Mouse (Mus musculus) right cerebral cortex, postnatal 4 days (tissue): ENCODE measurements around the gene Myzap.
"Not testable (repeated sequence)": the region's sequence is repeated elsewhere in the genome, so short reads cannot be mapped to it uniquely, and the experiment has no call there.

Source experiments
- DNase-seq: peaks from one replicate; pipeline ENCODE4 v3.0.0-alpha.2; 2022

Myzap gene

GRCm38 (mm10) chr9:71591938-71592548, at the start of gene Myzap:
Gene Myzap, minus strand, starts transcription at chr9:71592360.
- DNase-seq = peak; percentile 65

- DNase-seq = no peak
Measured at GRCm38 (mm10) chr9:71640361-71640927, 48.3 kb upstream of the Myzap start.

- no peak for DNase-seq
Measured at GRCm38 (mm10) chr9:71638198-71638597, 46.0 kb upstream of the Myzap start.

- DNase-seq = no peak
Measured at GRCm38 (mm10) chr9:71636854-71637253, 44.7 kb upstream of the Myzap start.

- no peak for DNase-seq
Measured at GRCm38 (mm10) chr9:71635627-71636026, 43.5 kb upstream of the Myzap start.

DNA sequence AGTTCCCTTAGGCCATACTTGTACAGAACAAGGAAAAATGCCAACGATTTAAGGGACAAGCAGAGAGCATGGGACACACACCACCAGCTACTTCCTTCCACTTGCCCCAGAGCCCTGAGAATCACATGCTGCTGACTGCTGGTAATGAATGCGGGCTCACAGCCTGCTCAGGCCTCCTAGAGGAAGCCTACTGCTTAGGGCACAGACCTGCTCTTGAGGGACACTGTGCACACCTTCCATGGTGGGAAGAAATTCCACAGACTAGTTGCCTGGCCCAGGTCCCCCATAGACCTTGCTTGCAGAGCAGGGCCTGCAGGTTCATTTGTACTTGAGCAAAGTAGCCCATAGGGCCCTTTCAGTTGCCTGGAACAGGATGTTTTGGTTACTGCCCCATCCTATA, 42.8 kb upstream of the Myzap start:
- no peak for DNase-seq

DNA sequence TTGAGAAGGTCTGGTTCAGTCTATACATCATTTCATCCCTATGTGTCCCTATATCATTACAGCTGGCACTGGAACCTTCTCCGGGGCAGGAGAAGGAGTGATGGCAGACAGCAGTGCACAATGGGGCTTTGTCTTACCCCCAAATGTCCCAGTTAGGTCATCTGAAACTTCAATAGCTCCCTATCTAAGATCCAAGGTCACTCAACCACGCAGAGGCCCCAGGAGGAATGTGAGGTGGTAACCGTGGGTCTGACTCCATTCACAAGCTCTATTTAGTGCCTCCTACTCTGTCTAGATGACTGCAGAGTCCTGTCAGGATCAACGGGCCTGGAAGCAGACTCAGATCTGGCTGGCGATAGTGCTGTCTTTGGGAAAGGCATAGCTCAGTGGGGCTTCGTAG, 36.8 kb upstream of the Myzap start:
- DNase-seq = no peak

DNA sequence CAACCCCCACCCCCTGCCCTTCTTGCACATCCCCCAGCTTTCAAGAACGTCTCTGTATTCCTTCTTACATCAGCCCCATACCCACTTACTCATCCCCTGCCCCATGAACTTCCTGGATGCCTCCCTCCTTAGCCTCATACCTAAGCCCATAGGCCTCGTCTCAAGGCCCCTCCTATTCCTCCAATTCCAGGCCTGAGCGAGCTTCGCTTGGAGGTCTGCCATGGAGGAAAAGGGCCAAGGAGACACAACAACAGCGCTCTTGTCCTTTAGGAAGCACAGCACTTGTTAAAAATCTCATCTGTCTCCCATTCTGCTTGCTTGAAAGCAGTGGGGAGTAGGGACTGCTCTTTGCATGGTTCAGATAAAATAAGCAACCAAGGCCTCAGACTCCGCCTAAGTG, 36.1 kb upstream of the Myzap start:
- DNase-seq = peak; percentile 37

GRCm38 (mm10) chr9:71625961-71626360, 33.8 kb upstream of the Myzap start:
- DNase-seq = no peak

- peak; percentile 73 for DNase-seq
Measured at GRCm38 (mm10) chr9:71624793-71625495, 32.8 kb upstream of the Myzap start.

GRCm38 (mm10) chr9:71623871-71624569, 31.9 kb upstream of the Myzap start:
- DNase-seq = no peak

DNA sequence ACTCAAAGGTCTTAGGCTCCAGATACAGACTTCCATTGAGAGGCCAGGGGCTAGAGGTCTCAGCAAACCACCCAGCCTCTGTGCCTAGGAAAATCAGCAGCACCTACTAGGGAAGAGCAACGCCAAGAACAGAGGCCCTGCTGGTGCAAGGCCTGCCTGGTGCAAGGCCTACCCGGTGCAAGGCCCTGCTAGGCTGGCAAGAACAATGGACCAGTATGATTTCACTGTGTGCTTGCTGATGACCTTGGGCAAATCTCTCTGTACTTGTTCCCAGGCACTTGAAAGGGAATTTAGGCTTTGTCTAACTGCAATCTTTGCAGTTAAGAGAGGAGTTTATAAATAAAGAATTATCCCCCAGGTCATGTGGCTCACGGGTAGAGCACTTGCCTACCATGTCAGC, 30.4 kb upstream of the Myzap start:
- DNase-seq = no peak

DNA sequence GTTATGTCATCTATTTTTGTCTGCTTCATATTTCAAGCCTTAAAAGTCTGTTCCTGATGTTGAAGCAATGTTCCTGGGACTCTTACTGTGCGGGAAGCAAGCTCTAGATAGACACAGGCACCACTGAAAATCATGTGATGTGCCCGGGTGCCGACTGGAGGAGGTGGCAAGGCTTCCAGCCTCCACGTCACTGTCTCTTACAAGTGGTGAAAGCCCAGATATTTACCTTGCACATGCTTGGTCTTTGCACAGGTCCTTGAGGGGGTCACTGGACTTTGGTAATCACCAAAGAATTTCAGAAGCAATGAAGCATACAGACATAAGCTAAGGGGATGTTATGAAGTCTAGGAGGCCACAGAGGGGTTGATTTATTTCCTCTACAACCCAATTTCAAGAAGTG, 29.8 kb upstream of the Myzap start:
- DNase-seq = no peak

DNA sequence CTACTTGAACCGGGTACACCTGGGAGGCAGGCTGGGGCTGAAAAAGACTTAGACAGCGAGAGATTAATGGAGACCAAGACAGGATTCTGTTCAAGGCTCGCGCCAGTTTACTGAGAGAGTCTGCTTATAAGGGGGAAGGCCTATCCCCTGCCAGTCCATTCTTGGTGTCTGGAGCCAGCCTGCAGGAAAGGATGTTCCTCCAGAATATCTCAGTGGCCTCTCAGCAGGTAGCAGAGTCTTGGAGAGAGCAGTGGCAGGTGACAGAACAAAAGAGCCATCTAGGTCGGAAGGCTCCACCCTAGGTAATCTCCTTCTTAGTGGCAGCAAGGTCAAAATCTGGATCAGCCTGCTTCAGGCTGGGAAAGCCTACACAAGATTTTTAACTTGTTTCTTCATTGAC, 28.0 kb upstream of the Myzap start:
- not testable (repeated sequence) for DNase-seq

GRCm38 (mm10) chr9:71617363-71617762, 25.2 kb upstream of the Myzap start:
- DNase-seq = peak; percentile 36

GRCm38 (mm10) chr9:71616185-71616584, 24.0 kb upstream of the Myzap start:
- DNase-seq = peak; percentile 90

GRCm38 (mm10) chr9:71614643-71615042, 22.5 kb upstream of the Myzap start:
- peak; percentile 67 for DNase-seq

- DNase-seq = no peak
Measured at GRCm38 (mm10) chr9:71612981-71613380, 20.8 kb upstream of the Myzap start.

DNA sequence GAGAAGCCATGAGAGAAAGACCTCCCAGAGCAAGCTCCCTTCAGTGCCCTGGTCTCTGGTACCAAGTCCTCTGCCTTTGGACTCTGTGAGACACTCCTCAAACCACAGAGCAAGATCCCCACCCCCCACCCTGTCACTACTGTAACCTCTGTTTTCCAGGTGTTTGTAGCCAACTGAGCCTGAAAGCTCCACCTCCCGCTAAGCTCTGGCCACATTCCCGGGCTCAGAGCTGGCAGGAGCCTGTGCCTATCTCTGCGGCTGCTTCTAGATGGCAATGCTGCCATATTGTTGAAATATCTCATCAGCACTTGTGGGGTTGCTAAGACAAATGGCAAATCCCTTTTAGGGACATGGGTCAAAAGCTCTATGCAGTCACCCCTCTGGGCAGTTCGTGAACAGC, 19.7 kb upstream of the Myzap start:
- no peak for DNase-seq

DNA sequence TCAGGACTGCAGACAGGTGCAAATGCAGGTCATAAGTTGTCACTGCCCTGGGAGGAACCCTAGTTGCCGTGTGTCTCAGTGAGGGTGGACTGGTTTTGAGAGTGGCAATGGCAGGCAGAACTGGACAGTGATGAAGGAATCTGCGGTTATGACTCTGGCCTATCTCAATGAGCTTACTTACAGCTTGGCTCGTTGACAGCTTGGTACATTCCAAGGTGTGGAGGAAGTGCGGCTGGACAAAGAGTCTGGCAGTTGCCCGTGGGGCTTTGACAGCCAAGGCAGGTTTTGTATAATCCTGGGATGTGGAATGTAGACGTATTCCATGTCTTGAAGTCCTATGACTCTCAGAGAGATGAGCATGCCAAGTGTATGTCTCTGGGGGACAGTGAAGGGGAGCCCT, 16.9 kb upstream of the Myzap start:
- DNase-seq = no peak

- DNase-seq = no peak
Measured at GRCm38 (mm10) chr9:71606296-71607057, 14.3 kb upstream of the Myzap start.

DNA sequence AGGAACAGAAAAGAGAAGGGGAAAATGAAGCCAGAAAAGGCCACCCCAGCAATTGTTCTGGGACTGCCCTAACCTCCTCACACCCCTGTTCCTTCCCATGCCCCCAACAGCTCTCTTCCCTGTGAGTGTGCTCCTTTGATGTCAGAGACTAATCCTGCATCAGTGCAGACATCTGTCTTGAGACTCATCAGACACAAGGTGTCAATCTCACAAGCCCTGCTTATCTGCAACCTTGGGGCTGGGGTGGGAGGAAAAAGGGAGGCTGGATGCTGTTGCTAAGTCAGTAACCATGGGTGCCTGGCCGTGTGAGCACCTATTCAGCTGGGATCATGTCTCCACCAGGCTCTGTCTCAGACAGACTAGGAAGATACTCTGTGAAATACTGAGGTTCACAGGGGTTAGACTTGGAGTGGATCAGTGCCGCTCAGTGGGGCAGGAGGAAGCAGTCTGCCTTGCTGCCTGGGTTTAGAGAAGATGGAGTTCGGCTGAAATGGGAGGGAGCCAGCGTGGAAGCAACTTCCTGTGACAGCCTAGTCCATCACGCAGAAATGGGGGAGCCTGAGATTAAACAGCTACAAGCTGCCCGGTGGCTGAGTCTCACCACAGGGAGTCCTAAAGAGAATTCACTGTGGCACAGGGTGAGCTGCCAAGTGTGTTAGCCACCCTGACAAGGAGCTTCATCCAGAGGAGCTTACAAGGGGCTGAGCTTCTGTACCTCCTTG, 12.9 kb upstream of the Myzap start:
- no peak for DNase-seq
